Mouse (Mus musculus): ENCODE measurements around the gene Ankrd39. TPM values are rescaled to one million over a fixed set of nuclear protein-coding genes. Genes with fewer than 3 reads are reported as not detected.

The Ankrd39 gene
- total RNA-seq (2021), result 1 to 10 TPM; 7.2 to 9.3 TPM
- long read RNA-seq, experiment 1, partial matches to known transcripts, result 1 of 5 reads
- long read RNA-seq, experiment 1, other reads (novel, unspliced or antisense), result 1 of 5 reads
- long read RNA-seq, experiment 2, partial matches to known transcripts, result 4 of 11 reads
- long read RNA-seq, experiment 2, other reads (novel, unspliced or antisense), result 1 of 11 reads

DNA sequence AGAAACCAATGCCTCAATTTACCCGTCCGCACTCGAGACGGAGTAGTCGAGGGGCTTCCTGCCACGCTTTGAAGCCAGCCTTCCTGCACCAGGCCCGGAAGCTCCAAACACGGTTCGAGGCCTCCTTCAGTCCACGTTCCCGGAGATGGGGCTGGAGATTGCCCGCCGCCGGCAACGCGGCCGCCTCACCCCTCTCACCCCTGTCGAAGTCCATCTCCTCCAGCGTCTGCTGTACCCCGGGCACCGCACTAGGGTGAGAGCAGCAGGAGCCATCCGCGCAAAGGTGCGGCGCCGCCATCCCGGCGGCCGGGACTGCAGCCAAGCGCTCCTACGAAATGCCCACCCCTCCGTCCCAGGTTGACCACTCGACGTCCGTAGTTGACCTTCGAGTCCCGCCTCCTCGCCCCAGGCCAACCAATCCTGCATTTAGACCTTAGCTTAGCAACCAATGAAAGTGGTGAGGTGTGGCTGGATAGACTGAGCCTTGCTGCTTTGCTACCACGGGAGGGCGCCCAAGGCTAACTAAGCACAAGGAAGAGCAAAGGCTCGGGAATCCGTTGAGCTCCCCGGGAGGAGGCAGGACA is at the start of gene Ankrd39:
TSS of gene Ankrd39 (minus strand) at position 558 of the 584 bp plus-strand sequence.
- TF ChIP-seq CTCF (IDR thresholded peaks at IDR 0.05), result peak; percentile 100; the same call in 1 of the 2 replicates
- intact Hi-C loops (cut with DNase I), result loop anchor here (1.0 to 5.0 kb wide), 3 partner anchors 70 to 137 kb away; no protein-coding TSS in a partner anchor
- DNase-seq, result peak; percentile 99
- H3K27ac ChIP-seq, result peak within 1 kb of the TSS; percentile 94
- peak within 1 kb of the TSS; percentile 84 for H3K4me3 ChIP-seq

DNA sequence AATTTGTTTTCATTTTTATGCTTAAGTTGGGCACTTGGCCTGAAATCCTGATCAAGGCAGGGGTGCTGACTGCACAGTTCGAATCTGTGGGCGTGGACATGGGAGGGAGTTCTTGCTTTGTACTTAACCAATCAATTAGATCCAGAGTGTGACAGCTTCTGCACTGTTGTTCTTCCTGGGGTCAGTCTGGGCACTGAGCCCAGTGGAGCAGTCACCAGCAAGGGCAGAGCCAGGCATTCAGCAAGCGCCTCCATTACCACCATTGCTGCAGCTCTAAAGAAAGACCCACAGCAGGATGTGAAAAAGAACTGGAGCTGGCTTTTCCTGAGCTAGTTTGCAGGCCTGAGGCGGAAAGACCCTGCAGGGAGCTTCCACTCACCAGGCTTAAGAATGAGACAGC is 48.9 kb upstream of the Ankrd39 start:
- intact Hi-C loops (cut with DNase I), result no loop called here
- DNase-seq, result no peak
- no peak overlapping the region for H3K27ac ChIP-seq
- no peak overlapping the region for H3K4me3 ChIP-seq
- TF ChIP-seq CTCF (IDR thresholded peaks at IDR 0.05), result no peak

- no peak for TF ChIP-seq CTCF (IDR thresholded peaks at IDR 0.05)
- Histone ChIP-seq H3K4me3 (no peak overlapping the region), H3K27ac (no peak overlapping the region)
- intact Hi-C loops (cut with DNase I), result no loop called here
- DNase-seq, result no peak
These were observed 48.1 kb upstream of the Ankrd39 start for GRCm38 (mm10) chr1:36595167-36595931.

GRCm38 (mm10) chr1:36593099-36593498 is 45.9 kb upstream of the Ankrd39 start:
- intact Hi-C loops (cut with DNase I), result no loop called here
- no peak for TF ChIP-seq CTCF (IDR thresholded peaks at IDR 0.05)
- DNase-seq, result no peak
- Histone ChIP-seq H3K4me3 (no peak overlapping the region), H3K27ac (no peak overlapping the region)

- intact Hi-C loops (cut with DNase I), result no loop called here
- no peak for TF ChIP-seq CTCF (IDR thresholded peaks at IDR 0.05)
These were observed 44.2 kb upstream of the Ankrd39 start for GRCm38 (mm10) chr1:36591408-36591807.

DNA sequence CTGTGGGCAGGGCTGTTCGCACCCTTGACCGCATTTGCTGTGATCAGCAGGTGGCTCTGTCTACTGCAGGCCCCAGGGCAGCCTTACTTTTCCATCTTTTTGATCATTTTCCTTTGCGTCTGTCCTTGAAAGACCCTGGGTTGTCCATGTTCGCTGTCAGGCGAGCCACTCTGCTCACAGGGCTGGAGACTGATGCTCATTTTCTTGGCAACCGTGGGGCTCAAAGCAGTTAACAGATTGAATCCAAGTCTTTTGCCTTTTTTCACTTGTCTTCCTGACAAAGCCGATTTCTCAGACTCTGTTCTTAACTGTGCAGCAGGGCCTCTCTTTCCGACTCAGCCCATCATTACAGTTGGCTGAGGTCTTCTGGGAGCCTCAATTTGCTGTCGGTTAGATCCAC is 43.4 kb upstream of the Ankrd39 start:
- TF ChIP-seq CTCF (IDR thresholded peaks at IDR 0.05), result no peak
- Histone ChIP-seq H3K27ac (peak overlapping the region; percentile 86), H3K4me3 (no peak overlapping the region)
- DNase-seq, result no peak
- intact Hi-C loops (cut with DNase I), result no loop called here

More at GRCm38 (mm10) chr1:36591408-36591807, 44.2 kb upstream of the Ankrd39 start:
- no peak overlapping the region for H3K4me3 ChIP-seq
- no peak for DNase-seq
- peak overlapping the region; percentile 86 for H3K27ac ChIP-seq

DNA sequence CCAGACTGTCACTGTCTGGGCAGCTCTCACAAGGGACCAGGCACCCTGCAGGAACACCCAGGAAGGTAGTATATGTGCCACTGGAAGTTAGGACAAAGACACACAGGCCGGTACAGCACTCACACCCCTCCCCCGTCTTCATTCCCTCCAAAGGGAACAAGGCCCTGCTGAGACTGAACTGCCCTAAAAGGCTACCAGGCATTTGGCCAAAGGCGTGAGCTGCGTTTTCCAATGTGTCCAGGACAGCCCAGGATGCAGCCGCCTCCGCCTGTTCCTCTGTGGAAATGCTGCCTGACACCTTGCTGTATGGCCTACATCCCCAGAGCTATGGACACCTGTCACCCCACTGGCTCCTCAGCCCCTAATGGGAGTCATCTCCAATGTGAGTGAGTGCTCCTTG is 42.2 kb upstream of the Ankrd39 start:
- peak; percentile 84 for DNase-seq
- peak; percentile 6; the same call in 1 of the 2 replicates for TF ChIP-seq CTCF (IDR thresholded peaks at IDR 0.05)

DNA sequence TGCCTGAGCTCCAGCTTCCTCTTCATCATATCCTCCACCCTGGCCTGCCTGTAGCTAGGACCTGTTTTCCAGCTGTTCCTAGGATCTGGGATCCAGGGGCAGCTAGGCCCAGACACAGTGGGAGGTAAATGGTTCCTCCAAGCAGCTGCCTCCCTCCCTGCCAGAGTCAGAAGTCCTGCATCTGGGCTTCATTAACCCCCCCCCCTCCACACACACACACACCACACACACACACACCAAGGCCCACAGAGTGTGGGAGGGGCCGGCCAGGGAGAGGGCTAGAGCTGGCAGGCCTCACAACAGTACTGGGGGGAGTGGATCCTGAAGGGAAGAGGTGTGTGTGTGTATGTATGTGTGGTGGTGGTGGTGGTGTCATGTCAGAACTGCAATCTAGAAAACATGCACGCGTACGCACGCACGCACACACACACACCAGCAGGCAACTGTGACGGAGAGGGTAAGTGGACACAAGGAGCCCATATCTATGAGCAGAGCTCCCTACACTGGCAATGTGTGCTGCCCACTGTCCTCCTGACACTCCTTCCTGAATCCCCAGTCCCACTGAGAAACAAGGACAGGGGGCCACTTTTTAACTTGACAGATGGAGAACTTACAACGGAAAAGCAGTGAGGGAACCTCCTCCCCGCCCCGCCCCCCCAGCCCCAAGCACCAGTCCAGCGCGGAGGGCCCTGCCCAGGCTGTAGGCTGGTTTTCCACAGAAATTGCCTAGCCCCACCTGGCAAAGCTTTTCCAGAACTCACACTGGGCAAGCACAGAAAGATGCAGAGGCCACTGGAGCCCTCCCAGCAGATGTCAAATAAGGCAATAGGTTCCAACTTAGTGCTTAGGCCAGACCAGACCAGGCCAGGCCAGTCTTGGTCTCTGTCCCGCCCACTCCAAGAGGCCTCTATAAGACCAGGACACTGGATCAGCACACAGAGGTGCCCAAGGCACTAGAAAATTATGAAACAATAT is 41.5 kb upstream of the Ankrd39 start:
- peak overlapping the region; percentile 40 for H3K4me3 ChIP-seq
- DNase-seq, result peak; percentile 63
- intact Hi-C loops (cut with DNase I), result no loop called here
- peak overlapping the region; percentile 86 for H3K27ac ChIP-seq
- no peak for TF ChIP-seq CTCF (IDR thresholded peaks at IDR 0.05)

More for the DNA sequence above, 42.2 kb upstream of the Ankrd39 start:
- Histone ChIP-seq H3K27ac (peak overlapping the region; percentile 86), H3K4me3 (peak overlapping the region; percentile 40)
- intact Hi-C loops (cut with DNase I), result no loop called here

- Histone ChIP-seq H3K4me3 (no peak overlapping the region), H3K27ac (peak overlapping the region; percentile 86)
- intact Hi-C loops (cut with DNase I), result no loop called here
- DNase-seq, result no peak
- no peak for TF ChIP-seq CTCF (IDR thresholded peaks at IDR 0.05)
These were observed 40.6 kb upstream of the Ankrd39 start for GRCm38 (mm10) chr1:36587860-36588259.

GRCm38 (mm10) chr1:36586288-36586687 is 39.0 kb upstream of the Ankrd39 start:
- no peak for TF ChIP-seq CTCF (IDR thresholded peaks at IDR 0.05)
- intact Hi-C loops (cut with DNase I), result no loop called here
- no peak for DNase-seq
- Histone ChIP-seq H3K27ac (no peak overlapping the region; the same call in 1 of the 2 replicates), H3K4me3 (no peak overlapping the region)

- no peak overlapping the region for H3K27ac ChIP-seq
- H3K4me3 ChIP-seq, result no peak overlapping the region
- TF ChIP-seq CTCF (IDR thresholded peaks at IDR 0.05), result no peak
- intact Hi-C loops (cut with DNase I), result no loop called here
- DNase-seq, result no peak
These were observed 36.3 kb upstream of the Ankrd39 start for GRCm38 (mm10) chr1:36583408-36584116.

Measured in gastrocnemius, adult 2 months (tissue).